Comparison of ENCODE assay signal across 30 mouse cellular contexts in genomic region chr3:146589523-146589922, GRCm38 (mm10). TPM values are rescaled to one million over a fixed set of nuclear protein-coding genes. Genes with fewer than 3 reads are reported as not detected.
DNase-seq lines count a peak whose midpoint lies in the region; ATAC-seq and TF ChIP-seq lines count a peak whose summit lies in the region.
"Had no signal": no experiment of that assay in that cellular context is flagged by ENCODE, and none has a peak within 500 bp of the region (broad histone marks: within the 10 kb centered on the region; RNA-seq: fewer than 3 reads in every experiment).

No protein-coding gene starts in this region.

- no peaks in the 10 kb centered on the region for H3K36me3 ChIP-seq in hindbrain, embryonic 13.5 days
- no peaks in the 10 kb centered on the region for H3K36me3 ChIP-seq in hindbrain, embryonic 10.5 days
- H3K36me3 ChIP-seq in liver, embryonic 13.5 days = no peaks in the 10 kb centered on the region
- H3K36me3 ChIP-seq in liver, embryonic 12.5 days = no peaks in the 10 kb centered on the region
- H3K36me3 ChIP-seq in CH12.LX (replicated peaks in 1 of 2; ENCODE audit: control insufficient read depth in 1 of 2, insufficient read depth in 1 of 2, low read length in 1 of 2) = no peaks in the 10 kb centered on the region
- H3K36me3 ChIP-seq in liver, embryonic 15.5 days (replicated peaks) = no peaks in the 10 kb centered on the region
- H3K36me3 ChIP-seq: kidney, embryonic 15.5 days had no signal

- no peak overlapping the region for H3K4me3 ChIP-seq in hindbrain, embryonic 13.5 days
- no peak overlapping the region for H3K4me3 ChIP-seq in hindbrain, embryonic 10.5 days
- no peak overlapping the region for H3K4me3 ChIP-seq in liver, embryonic 13.5 days (replicated peaks)
- no peak overlapping the region for H3K4me3 ChIP-seq in liver, embryonic 12.5 days
- no peak overlapping the region for H3K4me3 ChIP-seq in CH12.LX (replicated peaks in 1 of 3; ENCODE audit: low read depth in 2 of 3, low read length in 2 of 3, poor library complexity in 1 of 3)
- no peak overlapping the region for H3K4me3 ChIP-seq in liver, embryonic 15.5 days (replicated peaks)
- H3K4me3 ChIP-seq: kidney, embryonic 15.5 days had no signal

- in situ Hi-C loops in CH12.LX (cut with MboI; ENCODE audit: low pct_ligation_motif_present, low pct_unique_long_range_greater_than_20kb, low sequenced_read_pairs) = loop anchor here (10.0 kb wide), 1 partner anchor 325 kb away; no protein-coding TSS in a partner anchor

- H3K4me1 ChIP-seq in hindbrain, embryonic 13.5 days (replicated peaks) = no peaks in the 10 kb centered on the region
- no peaks in the 10 kb centered on the region for H3K4me1 ChIP-seq in hindbrain, embryonic 10.5 days (replicated peaks)
- H3K4me1 ChIP-seq in liver, embryonic 13.5 days (replicated peaks) = no peaks in the 10 kb centered on the region
- H3K4me1 ChIP-seq in liver, embryonic 12.5 days = no peaks in the 10 kb centered on the region
- peaks cover 7% of the 10 kb centered on the region in 2 experiments; a peak in 3 of 4 replicates for H3K4me1 ChIP-seq in CH12.LX (ENCODE audit: control insufficient read depth in 1 of 2, insufficient read depth in 2 of 2)
- H3K4me1 ChIP-seq in liver, embryonic 15.5 days (replicated peaks) = 0 out of 2 replicates have a peak, but pooled peaks cover 3% of the 10 kb centered on the region
- H3K4me1 ChIP-seq: kidney, embryonic 15.5 days had no signal

- TF ChIP-seq EP300 in CH12.LX (IDR thresholded peaks at IDR 0.05; ENCODE audit: low read length) = no peak

- DNase-seq in hindbrain, embryonic 10.5 days (ENCODE audit: low spot score) = no peak
- DNase-seq in liver, embryonic 13.5 days = no peak
- no peak for DNase-seq in CH12.LX (ENCODE audit: extremely low read depth)
- DNase-seq in lung, adult 18-20 months = no peak
- no peak for DNase-seq in right cerebral cortex, adult 2 months (ENCODE audit: low spot score in 2 of 2)
- DNase-seq: adrenal gland, adult 2 months; B cell, adult 2 months; cerebellum, adult 11-12 months; cerebellum, postnatal 10 days; gastrocnemius, postnatal 10 days; kidney, postnatal 4 days; lung, adult 2 months; lung, postnatal 14 days; right cerebral cortex, postnatal 4 days; thymus, postnatal 14 days had no signal

- ATAC-seq in hindbrain, embryonic 13.5 days (ENCODE audit: low FRiP score) = no peak
- ATAC-seq in liver, embryonic 13.5 days (ENCODE audit: low read depth) = no peak
- no peak for ATAC-seq in liver, embryonic 12.5 days
- peak; percentile 15; the same call in 1 of the 2 replicates for ATAC-seq in liver, embryonic 15.5 days (ENCODE audit: insufficient read depth)
- ATAC-seq: forebrain, embryonic 14.5 days; intestine, postnatal 0 days had no signal

- dilution Hi-C loops in CH12.LX (cut with MboI; ENCODE audit: extremely low pct_ligation_motif_present, extremely low pct_unique_long_range_greater_than_20kb, low sequenced_read_pairs) = no loop called here

- peak overlapping the region; percentile 44; the same call in 1 of the 2 replicates for H3K27ac ChIP-seq in hindbrain, embryonic 13.5 days
- no peak overlapping the region for H3K27ac ChIP-seq in hindbrain, embryonic 10.5 days
- peak overlapping the region; percentile 51 for H3K27ac ChIP-seq in liver, embryonic 13.5 days
- H3K27ac ChIP-seq in liver, embryonic 12.5 days = no peak overlapping the region
- no peak overlapping the region for H3K27ac ChIP-seq in CH12.LX (ENCODE audit: insufficient read depth, low read depth)
- H3K27ac ChIP-seq in liver, embryonic 15.5 days (replicated peaks) = peak overlapping the region; percentile 72
- H3K27ac ChIP-seq: kidney, embryonic 15.5 days had no signal

- 89% methylated on average over 6 of the region's 6 CpGs for WGBS in hindbrain, embryonic 13.5 days
- 89% methylated on average over 6 of the region's 6 CpGs for WGBS in hindbrain, embryonic 10.5 days
- 68% methylated on average over 6 of the region's 6 CpGs for WGBS in liver, embryonic 13.5 days (ENCODE audit: insufficient replicate concordance)
- WGBS in liver, embryonic 12.5 days (ENCODE audit: insufficient replicate concordance) = 73% methylated on average over 6 of the region's 6 CpGs
- 71% methylated on average over 6 of the region's 6 CpGs for WGBS in liver, embryonic 15.5 days (ENCODE audit: insufficient replicate concordance)

- TF ChIP-seq POLR2A in CH12.LX (IDR thresholded peaks at IDR 0.05; ENCODE audit: low read depth, low read length) = no peak

- H3K9ac ChIP-seq in hindbrain, embryonic 13.5 days = no peak overlapping the region
- H3K9ac ChIP-seq in liver, embryonic 13.5 days = no peak overlapping the region
- H3K9ac ChIP-seq in liver, embryonic 12.5 days = no peak overlapping the region
- no peak overlapping the region for H3K9ac ChIP-seq in CH12.LX (ENCODE audit: insufficient read depth, low read depth)
- H3K9ac ChIP-seq in liver, embryonic 15.5 days = no peak overlapping the region
- H3K9ac ChIP-seq: kidney, embryonic 15.5 days had no signal

- H3K4me2 ChIP-seq in hindbrain, embryonic 13.5 days = no peak overlapping the region
- H3K4me2 ChIP-seq in liver, embryonic 13.5 days = no peak overlapping the region
- H3K4me2 ChIP-seq in liver, embryonic 12.5 days = no peak overlapping the region
- H3K4me2 ChIP-seq in CH12.LX (ENCODE audit: insufficient read depth, low read depth, poor library complexity, severe bottlenecking) = no peak overlapping the region
- no peak overlapping the region for H3K4me2 ChIP-seq in liver, embryonic 15.5 days
- H3K4me2 ChIP-seq: heart, embryonic 11.5 days; kidney, embryonic 15.5 days had no signal

- TF ChIP-seq CTCF in CH12.LX (conservative IDR thresholded peaks at IDR 0.05 in 1 of 2, IDR thresholded peaks at IDR 0.05 in 1 of 2; ENCODE audit: low read depth in 2 of 2, low read length in 2 of 2) = no peak

- no peaks in the 10 kb centered on the region for H3K9me3 ChIP-seq in hindbrain, embryonic 13.5 days
- H3K9me3 ChIP-seq in hindbrain, embryonic 10.5 days = no peaks in the 10 kb centered on the region
- no peaks in the 10 kb centered on the region for H3K9me3 ChIP-seq in liver, embryonic 13.5 days (replicated peaks)
- no peaks in the 10 kb centered on the region for H3K9me3 ChIP-seq in liver, embryonic 12.5 days (replicated peaks)
- no peaks in the 10 kb centered on the region for H3K9me3 ChIP-seq in CH12.LX (replicated peaks; ENCODE audit: low read length)
- no peaks in the 10 kb centered on the region for H3K9me3 ChIP-seq in liver, embryonic 15.5 days (replicated peaks)
- H3K9me3 ChIP-seq: kidney, embryonic 15.5 days had no signal

- no peaks in the 10 kb centered on the region for H3K27me3 ChIP-seq in hindbrain, embryonic 13.5 days
- H3K27me3 ChIP-seq in hindbrain, embryonic 10.5 days (ENCODE audit: insufficient read depth, poor library complexity, severe bottlenecking) = no peaks in the 10 kb centered on the region
- no peaks in the 10 kb centered on the region for H3K27me3 ChIP-seq in liver, embryonic 13.5 days
- H3K27me3 ChIP-seq in liver, embryonic 12.5 days (replicated peaks) = no peaks in the 10 kb centered on the region
- no peaks in the 10 kb centered on the region for H3K27me3 ChIP-seq in CH12.LX (replicated peaks)
- no peaks in the 10 kb centered on the region for H3K27me3 ChIP-seq in liver, embryonic 15.5 days
- H3K27me3 ChIP-seq: kidney, embryonic 15.5 days had no signal

- no peaks in the 10 kb centered on the region for H3K79me2 ChIP-seq in CH12.LX (replicated peaks; ENCODE audit: control insufficient read depth, extremely low read depth, insufficient read depth, poor library complexity, severe bottlenecking)

- no peak for TF ChIP-seq RAD21 in CH12.LX (IDR thresholded peaks at IDR 0.05; ENCODE audit: low read depth, low read length)

TF ChIP-seq in CH12.LX, 34 proteins besides CTCF, POLR2A, EP300 and RAD21:
- TF ChIP-seq NRF1 (IDR thresholded peaks at IDR 0.05; ENCODE audit: low read depth, low read length) (no peak), BHLHE40 (IDR thresholded peaks at IDR 0.05; ENCODE audit: low read depth, low read length) (peak; percentile 44; the same call in 1 of the 2 replicates), ETS1 (conservative IDR thresholded peaks at IDR 0.05; ENCODE audit: low read depth, low read length) (no peak), MXI1 (IDR thresholded peaks at IDR 0.05; ENCODE audit: low read depth, low read length) (no peak), USF1 (IDR thresholded peaks at IDR 0.05; ENCODE audit: low read depth, low read length) (peak; percentile 18; the same call in 1 of the 2 replicates)
TF ChIP-seq in CH12.LX: peak in this region for 2.

RNA-seq across cellular contexts. Expression of gene Uox, which starts 19.3 kb away (rescaled TPM):
- polyA plus RNA-seq in hindbrain, embryonic 13.5 days (2015; fragmentation: Nextera tagmentation; extraction: Ambion mirVana) = not detected in 2 replicates
- not detected in 2 replicates for polyA plus RNA-seq in hindbrain, embryonic 10.5 days (2016; fragmentation: Nextera tagmentation; extraction: Ambion mirVana)
- 2.1 and 3.0 TPM in 2 replicates for polyA plus RNA-seq in liver, embryonic 13.5 days (2015; fragmentation: Nextera tagmentation; extraction: Ambion mirVana)
- polyA plus RNA-seq in liver, embryonic 12.5 days (2016; fragmentation: Nextera tagmentation; extraction: Ambion mirVana) = 0.69 and 0.87 TPM in 2 replicates
- total RNA-seq in CH12.LX (2012; rRNA removed) (not detected in 2 replicates), CH12.LX (2014; rRNA removed) (not detected in 2 replicates)
- polyA plus RNA-seq in CH12.LX (2012; ENCODE audit: insufficient read length, low read depth) = not detected in 2 replicates
- polyA plus RNA-seq in liver, embryonic 15.5 days (2015; fragmentation: Nextera tagmentation; extraction: Ambion mirVana) = 30.4 and 56.2 TPM in 2 replicates
- total RNA-seq: granulocyte monocyte progenitor cell, adult 5-6 weeks; megakaryocyte progenitor cell, adult 5-6 weeks; MEL had no signal
- polyA plus RNA-seq: adrenal gland, adult 2 months; forebrain, embryonic 14.5 days; heart, embryonic 11.5 days; stomach, embryonic 14.5 days had no signal

RNA-seq across cellular contexts. Expression of gene Dnase2b, which starts 25.9 kb away (rescaled TPM):
- not detected in 2 replicates for polyA plus RNA-seq in hindbrain, embryonic 13.5 days (2015; fragmentation: Nextera tagmentation; extraction: Ambion mirVana)
- polyA plus RNA-seq in hindbrain, embryonic 10.5 days (2016; fragmentation: Nextera tagmentation; extraction: Ambion mirVana) = not detected in 2 replicates
- 0.35 and 0.54 TPM in 2 replicates for polyA plus RNA-seq in liver, embryonic 13.5 days (2015; fragmentation: Nextera tagmentation; extraction: Ambion mirVana)
- polyA plus RNA-seq in liver, embryonic 12.5 days (2016; fragmentation: Nextera tagmentation; extraction: Ambion mirVana) = 0.23 and 0.24 TPM in 2 replicates
- total RNA-seq in CH12.LX (2012; rRNA removed) = not detected in 2 replicates
- not detected in 2 replicates for total RNA-seq in CH12.LX (2014; rRNA removed)
- polyA plus RNA-seq in CH12.LX (2012; ENCODE audit: insufficient read length, low read depth) = not detected in 2 replicates
- 2.1 and 3.3 TPM in 2 replicates for polyA plus RNA-seq in liver, embryonic 15.5 days (2015; fragmentation: Nextera tagmentation; extraction: Ambion mirVana)
- total RNA-seq: adrenal gland, adult 2 months; gastrocnemius, postnatal 10 days; granulocyte monocyte progenitor cell, adult 5-6 weeks; left cerebral cortex, adult 18-20 months; left cerebral cortex, postnatal 36 days; megakaryocyte progenitor cell, adult 5-6 weeks; MEL had no signal
- polyA plus RNA-seq: adrenal gland, adult 2 months; embryonic facial prominence, embryonic 14.5 days; forebrain, embryonic 14.5 days; heart, embryonic 11.5 days; heart, postnatal 0 days; intestine, postnatal 0 days; stomach, embryonic 14.5 days had no signal

Comparison
In these comparisons a context has a peak if more than half of its experiments do, and no peak if none do; other contexts are left out.
1. H3K27ac ChIP-seq: peak in hindbrain, embryonic 13.5 days (single experiment), liver, embryonic 13.5 days (single experiment) and liver, embryonic 15.5 days (single experiment); none in hindbrain, embryonic 10.5 days (single experiment), liver, embryonic 12.5 days (single experiment) and CH12.LX (single experiment).